Mouse (Mus musculus) liver, postnatal 0 days (tissue): Measurements from ENCODE around the gene Thrsp. TPM values are rescaled to one million over a fixed set of nuclear protein-coding genes. Genes with fewer than 3 reads are reported as not detected.
"Not testable (repeated sequence)": the region's sequence is repeated elsewhere in the genome, so short reads cannot be mapped to it uniquely, and the experiment has no call there.

Experiments
- ATAC-seq: fragments of 200-750 bp; cut with Nextera tagmentation; 2 replicates; pipeline ENCODE4 v1.8.0; 2017; ENCODE audit warnings: mild to moderate bottlenecking, moderate library complexity
- DNase-seq: peaks from one replicate; pipeline ENCODE4 v3.0.0-alpha.2; 2016
- H3K27ac ChIP-seq: fragments of 300-500 bp; sonication (generic); 2 replicates; pipeline ENCODE4 v1.5.1; 2014; ENCODE audit warnings: antibody characterized with exemption, moderate library complexity, mild to moderate bottlenecking, low read depth
- H3K27me3 ChIP-seq: fragments of 300-500 bp; sonication (generic); 2 replicates; pipeline ENCODE4 v1.6.1; 2014; ENCODE audit warnings: low read length, control low read depth, mixed read lengths; ENCODE audit not compliant: insufficient read depth
- H3K36me3 ChIP-seq: fragments of 300-500 bp; sonication (generic); replicated peaks from 2 replicates; pipeline ENCODE4 v1.6.1; 2014; ENCODE audit warnings: mild to moderate bottlenecking, control low read depth, low read length, moderate library complexity, mixed read lengths; ENCODE audit not compliant: insufficient read depth
- H3K4me1 ChIP-seq: fragments of 300-500 bp; sonication (generic); 2 replicates; pipeline ENCODE4 v1.6.1; 2014; ENCODE audit warnings: antibody characterized with exemption, mild to moderate bottlenecking, control low read depth; ENCODE audit not compliant: insufficient read depth
- H3K4me2 ChIP-seq: fragments of 300-500 bp; sonication (generic); 2 replicates; pipeline ENCODE4 v1.6.1; 2014; ENCODE audit warnings: low read depth, mild to moderate bottlenecking, low read length, moderate library complexity, mixed read lengths
- H3K4me3 ChIP-seq: fragments of 300-500 bp; sonication (generic); 2 replicates; pipeline ENCODE4 v1.5.1; 2014; ENCODE audit warnings: low read depth, low read length
- H3K9ac ChIP-seq: fragments of 300-500 bp; sonication (generic); replicated peaks from 2 replicates; pipeline ENCODE4 v1.6.1; 2014; ENCODE audit warnings: mild to moderate bottlenecking, moderate library complexity
- H3K9me3 ChIP-seq: fragments of 300-500 bp; sonication (generic); 2 replicates; pipeline ENCODE4 v1.6.1; 2016; ENCODE audit warnings: mild to moderate bottlenecking, control low read depth, low read length, mixed read lengths
- CTCF ChIP-seq: sonication (generic); IDR thresholded peaks from 2 replicates; pipeline ENCODE4 v1.5.1; 2016; ENCODE audit warnings: antibody characterized with exemption, low read depth
- EP300 ChIP-seq: IDR thresholded peaks from 2 replicates; pipeline ENCODE4 v1.6.1; 2016; ENCODE audit warnings: antibody characterized with exemption, low read depth, mild to moderate bottlenecking
- WGBS: fragments of 180-500 bp; shearing (Covaris S2); extraction: QIAGEN DNeasy Blood & Tissue Kit; methylation state at CpG from one replicate; pipeline ENCODE4 v1.1.7; 2014; ENCODE audit not compliant: insufficient replicate concordance; 5-methylcytosine and 5-hydroxymethylcytosine counted together
- polyA plus RNA-seq: library from polyadenylated mRNA; unstranded; fragments of >200 nt; fragmentation: Nextera tagmentation; extraction: Ambion mirVana; gene quantifications from 2 replicates; pipeline ENCODE4 v1.2.1, GENCODE M21; 2015

Thrsp gene
- polyA plus RNA-seq, result 2.0 and 2.1 TPM in 2 replicates

- no peaks in the 10 kb centered on the region for H3K9me3 ChIP-seq
- no peaks in the 10 kb centered on the region for H3K27me3 ChIP-seq
- peaks cover 15% of the 10 kb centered on the region for H3K4me1 ChIP-seq
- H3K27ac ChIP-seq, result 0 out of 2 replicates have a peak within 1 kb of the TSS, but pooled peaks have one; percentile 16
- DNase-seq, result peak; percentile 29
- ATAC-seq, result peak; percentile 63
- no peak for TF ChIP-seq CTCF
- no peak for TF ChIP-seq EP300
- 73% methylated on average over 25 of the region's 25 CpGs for WGBS
- no peak within 1 kb of the TSS for H3K9ac ChIP-seq
- H3K36me3 ChIP-seq, result no peaks in the 10 kb centered on the region
- H3K4me3 ChIP-seq, result no peak within 1 kb of the TSS
- 0 out of 2 replicates have a peak within 1 kb of the TSS, but pooled peaks have one; percentile 26 for H3K4me2 ChIP-seq
Observed at GRCm38 (mm10) chr7:97416906-97417777, at the start of gene Thrsp. TSS of gene Thrsp (minus strand) at chr7:97417730.

GRCm38 (mm10) chr7:97455577-97455976, 38.0 kb upstream of the Thrsp start:
- TF ChIP-seq CTCF, result no peak
- TF ChIP-seq EP300, result no peak
- DNase-seq, result no peak
- H3K4me2 ChIP-seq, result no peak overlapping the region; the same call in 1 of the 2 replicates
- H3K9me3 ChIP-seq, result no peaks in the 10 kb centered on the region
- H3K9ac ChIP-seq, result no peak overlapping the region
- WGBS, result 48% methylated on average over 3 of the region's 3 CpGs
- peaks cover 17% of the 10 kb centered on the region for H3K4me1 ChIP-seq
- H3K4me3 ChIP-seq, result no peak overlapping the region
- peak overlapping the region; percentile 30; the same call in 1 of the 2 replicates for H3K27ac ChIP-seq
- H3K27me3 ChIP-seq, result no peaks in the 10 kb centered on the region
- no peak for ATAC-seq
- 0 out of 2 replicates have a peak, but pooled peaks cover 8% of the 10 kb centered on the region for H3K36me3 ChIP-seq

GRCm38 (mm10) chr7:97454795-97455194, 37.3 kb upstream of the Thrsp start:
- Histone ChIP-seq H3K4me1 (peaks cover 17% of the 10 kb centered on the region), H3K4me3 (peak overlapping the region; percentile 74; the same call in 1 of the 2 replicates), H3K9ac (no peak overlapping the region), H3K9me3 (no peaks in the 10 kb centered on the region), H3K4me2 (peak overlapping the region; percentile 99), H3K27ac (no peak overlapping the region), H3K27me3 (no peaks in the 10 kb centered on the region), H3K36me3 (0 out of 2 replicates have a peak, but pooled peaks cover 6% of the 10 kb centered on the region)
- WGBS, result 86% methylated on average over 10 of the region's 10 CpGs
- ATAC-seq, result no peak
- TF ChIP-seq EP300 (no peak), CTCF (no peak)
- no peak for DNase-seq

- Histone ChIP-seq H3K4me3 (peak overlapping the region; percentile 74), H3K9me3 (0 out of 2 replicates have a peak, but pooled peaks cover 4% of the 10 kb centered on the region), H3K4me2 (peak overlapping the region; percentile 99), H3K9ac (peak overlapping the region; percentile 89), H3K4me1 (peaks cover 17% of the 10 kb centered on the region), H3K27me3 (no peaks in the 10 kb centered on the region), H3K27ac (peak overlapping the region; percentile 91), H3K36me3 (0 out of 2 replicates have a peak, but pooled peaks cover 6% of the 10 kb centered on the region)
- peak; percentile 69 for DNase-seq
- whole genome bisulfite sequencing, result 2% methylated on average over 27 of the region's 27 CpGs
- TF ChIP-seq EP300 (peak; percentile 86), CTCF (no peak)
- ATAC-seq, result peak; percentile 99
Observed at GRCm38 (mm10) chr7:97453141-97453921, 35.8 kb upstream of the Thrsp start.

- H3K27me3 ChIP-seq, result no peaks in the 10 kb centered on the region
- ATAC-seq (no peak), DNase-seq (no peak)
- peaks cover 17% of the 10 kb centered on the region for H3K4me1 ChIP-seq
- H3K36me3 ChIP-seq, result no peaks in the 10 kb centered on the region
- H3K9me3 ChIP-seq, result 0 out of 2 replicates have a peak, but pooled peaks cover 4% of the 10 kb centered on the region
- H3K4me3 ChIP-seq, result no peak overlapping the region
- WGBS, result 39% methylated on average over 6 of the region's 6 CpGs
- H3K4me2 ChIP-seq, result peak overlapping the region; percentile 99
- H3K9ac ChIP-seq, result no peak overlapping the region
- no peak for TF ChIP-seq CTCF
- no peak for TF ChIP-seq EP300
- H3K27ac ChIP-seq, result peak overlapping the region; percentile 63; the same call in 1 of the 2 replicates
Observed at GRCm38 (mm10) chr7:97452196-97452595, 34.7 kb upstream of the Thrsp start.

- H3K4me3 ChIP-seq, DNase-seq, H3K27me3 ChIP-seq, H3K9ac ChIP-seq, H3K9me3 ChIP-seq, H3K27ac ChIP-seq, ATAC-seq, H3K36me3 ChIP-seq: not testable (repeated sequence)
- WGBS, result 51% methylated on average over 2 of the region's 2 CpGs
- peak within 1 kb of the TSS; percentile 99 for H3K4me2 ChIP-seq
- peaks cover 17% of the 10 kb centered on the region for H3K4me1 ChIP-seq
Observed at GRCm38 (mm10) chr7:97451023-97451422, 33.5 kb upstream of the Thrsp start, which contains the start of gene Kctd14. TSS of gene Kctd14 (plus strand) at chr7:97451323.
